Mouse (Mus musculus) brain, embryonic 14.5 days (tissue): ENCODE results near the gene Twnk. TPM values are rescaled to one million over a fixed set of nuclear protein-coding genes. Genes with fewer than 3 reads are reported as not detected.

ENCODE experiments used
- DNase-seq: peaks from one replicate; pipeline ENCODE4 v3.0.0-alpha.2; 2011; ENCODE audit warnings: low read depth
- CTCF ChIP-seq: fragments of 200-500 bp; IDR thresholded peaks from 2 replicates; pipeline ENCODE4 v1.5.1; 2012; ENCODE audit warnings: inconsistent platforms, mild to moderate bottlenecking, moderate library complexity, borderline replicate concordance; ENCODE audit not compliant: insufficient read depth, insufficient read length; ENCODE audit errors: extremely low read depth
- POLR2A ChIP-seq: fragments of 200-500 bp; IDR thresholded peaks from 2 replicates; pipeline ENCODE4 v1.6.1; 2012; ENCODE audit warnings: mild to moderate bottlenecking, inconsistent platforms, borderline replicate concordance; ENCODE audit not compliant: poor library complexity, insufficient read depth, insufficient read length, severe bottlenecking; ENCODE audit errors: extremely low read depth
- polyA plus RNA-seq: library from polyadenylated mRNA; depleted of rRNA; stranded (reverse); fragments of >200 nt; gene quantifications from 2 replicates; pipeline ENCODE4 v1.2.3, GENCODE M21; 2012; rRNA removed

Twnk gene
- 15.6 and 16.5 TPM in 2 replicates for polyA plus RNA-seq

GRCm38 (mm10) chr19:45005444-45005843 lies at the start of gene Twnk:
Gene Twnk, plus strand, starts transcription at chr19:45005663.
- peak; percentile 23 for DNase-seq
- TF ChIP-seq CTCF: no peak

GRCm38 (mm10) chr19:44959633-44960032 lies 45.8 kb upstream of the Twnk start:
- no peak for DNase-seq
- TF ChIP-seq CTCF (no peak), POLR2A (no peak)

- DNase-seq: no peak
- TF ChIP-seq CTCF (no peak), POLR2A (no peak)
Measured at GRCm38 (mm10) chr19:44965978-44966377, 39.5 kb upstream of the Twnk start.

GRCm38 (mm10) chr19:44968329-44968728 lies 37.1 kb upstream of the Twnk start:
- no peak for TF ChIP-seq CTCF
- TF ChIP-seq POLR2A: no peak

GRCm38 (mm10) chr19:44976636-44977035 lies 28.8 kb upstream of the Twnk start:
- no peak for DNase-seq
- TF ChIP-seq POLR2A: no peak
- no peak for TF ChIP-seq CTCF

More at GRCm38 (mm10) chr19:44968329-44968728, 37.1 kb upstream of the Twnk start:
- DNase-seq: no peak

GRCm38 (mm10) chr19:44977148-44977547 lies 28.3 kb upstream of the Twnk start:
- DNase-seq: no peak
- no peak for TF ChIP-seq POLR2A
- TF ChIP-seq CTCF: no peak

- no peak for DNase-seq
- no peak for TF ChIP-seq CTCF
- TF ChIP-seq POLR2A: no peak
Measured at GRCm38 (mm10) chr19:44980787-44981186, 24.7 kb upstream of the Twnk start.

GRCm38 (mm10) chr19:44982477-44983115 lies 22.9 kb upstream of the Twnk start:
- no peak for DNase-seq
- TF ChIP-seq POLR2A: no peak
- no peak for TF ChIP-seq CTCF

GRCm38 (mm10) chr19:44983366-44983765 lies 22.1 kb upstream of the Twnk start:
- TF ChIP-seq CTCF (no peak), POLR2A (no peak)
- DNase-seq: no peak

- no peak for TF ChIP-seq POLR2A
- no peak for TF ChIP-seq CTCF
- DNase-seq: no peak
Measured at GRCm38 (mm10) chr19:44984420-44984819, 21.0 kb upstream of the Twnk start.

GRCm38 (mm10) chr19:44985159-44985988 lies 20.1 kb upstream of the Twnk start:
- no peak for DNase-seq
- no peak for TF ChIP-seq CTCF
- TF ChIP-seq POLR2A: no peak

- DNase-seq: no peak
- TF ChIP-seq POLR2A (no peak), CTCF (no peak)
Measured at GRCm38 (mm10) chr19:44987004-44987403, 18.5 kb upstream of the Twnk start.
